Mouse (Mus musculus) stomach, postnatal 0 days (tissue): ENCODE data around the gene Prpf6. TPM values are rescaled to one million over a fixed set of nuclear protein-coding genes. Genes with fewer than 3 reads are reported as not detected.

ENCODE experiments used
- ATAC-seq: fragments of 200-750 bp; cut with Nextera tagmentation; 2 replicates; pipeline ENCODE4 v1.8.0; 2017; ENCODE audit not compliant: low FRiP score, low TSS enrichment
- DNase-seq: peaks from one replicate; pipeline ENCODE4 v3.0.0-alpha.2; 2016; ENCODE audit warnings: low spot score
- H3K27ac ChIP-seq: fragments of 300-500 bp; sonication (generic); replicated peaks from 2 replicates; pipeline ENCODE4 v1.5.1; 2014; ENCODE audit warnings: mild to moderate bottlenecking, control low read depth
- H3K27me3 ChIP-seq: fragments of 300-500 bp; sonication (generic); 2 replicates; pipeline ENCODE4 v1.6.1; 2014; ENCODE audit warnings: low read length; ENCODE audit not compliant: control insufficient read depth, insufficient read depth
- H3K36me3 ChIP-seq: fragments of 300-500 bp; sonication (generic); 2 replicates; pipeline ENCODE4 v1.6.1; 2014; ENCODE audit warnings: low read length, mixed read lengths; ENCODE audit not compliant: control insufficient read depth, insufficient read depth
- H3K4me1 ChIP-seq: fragments of 300-500 bp; sonication (generic); replicated peaks from 2 replicates; pipeline ENCODE4 v1.6.1; 2014; ENCODE audit warnings: antibody characterized with exemption; ENCODE audit not compliant: control insufficient read depth, insufficient read depth
- H3K4me2 ChIP-seq: fragments of 300-500 bp; sonication (generic); replicated peaks from 2 replicates; pipeline ENCODE4 v1.6.1; 2014; ENCODE audit warnings: low read depth, mild to moderate bottlenecking, control low read depth, moderate library complexity
- H3K4me3 ChIP-seq: fragments of 300-500 bp; sonication (generic); 2 replicates; pipeline ENCODE4 v1.5.1; 2014; ENCODE audit warnings: low read depth, low read length, control low read depth
- H3K9ac ChIP-seq: fragments of 300-500 bp; sonication (generic); 2 replicates; pipeline ENCODE4 v1.6.1; 2014; ENCODE audit warnings: mild to moderate bottlenecking, low read length, control low read depth, mixed read lengths
- H3K9me3 ChIP-seq: fragments of 300-500 bp; sonication (generic); 2 replicates; pipeline ENCODE4 v1.6.1; 2016; ENCODE audit warnings: low read length; ENCODE audit not compliant: control insufficient read depth
- CTCF ChIP-seq: IDR thresholded peaks from 2 replicates; pipeline ENCODE4 v1.5.1; 2016; ENCODE audit warnings: antibody characterized with exemption, low read depth, mild to moderate bottlenecking, moderate library complexity
- EP300 ChIP-seq: optimal IDR thresholded peaks from 2 replicates; pipeline ENCODE3; 2016; ENCODE audit warnings: antibody characterized with exemption
- WGBS: fragments of 180-500 bp; shearing (Covaris S2); extraction: QIAGEN DNeasy Blood & Tissue Kit; methylation state at CpG from one replicate; pipeline ENCODE4 v1.1.7; 2014; 5-methylcytosine and 5-hydroxymethylcytosine counted together
- polyA plus RNA-seq: library from polyadenylated mRNA; unstranded; fragments of >200 nt; fragmentation: Nextera tagmentation; extraction: Ambion mirVana; gene quantifications from 2 replicates; pipeline ENCODE4 v1.2.1, GENCODE M21; 2015

Gene Prpf6
- polyA plus RNA-seq, 1 experiment from 2014 or later: 28.3 TPM

DNA sequence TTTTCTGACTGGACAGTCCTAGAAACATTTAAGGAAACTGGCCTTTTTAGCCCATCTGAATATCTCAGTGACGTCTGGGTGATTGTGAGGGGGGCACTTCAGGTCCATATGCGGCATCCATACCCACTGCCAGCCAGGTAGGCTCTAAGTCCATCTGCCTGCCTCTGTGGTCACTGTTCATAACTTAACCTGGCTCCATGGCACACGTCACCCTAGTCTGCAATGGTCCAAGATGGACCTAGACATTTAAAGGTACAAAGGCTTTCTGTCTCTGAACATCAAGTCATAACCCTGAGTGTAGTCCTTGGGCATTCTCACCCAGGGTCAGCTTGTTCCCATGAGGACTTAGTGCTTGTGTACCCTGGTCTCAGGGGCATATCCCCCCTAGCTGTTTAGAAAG lies 24.3 kb upstream of the Prpf6 start:
- Histone ChIP-seq H3K4me1 (no peaks in the 10 kb centered on the region), H3K4me3 (no peak overlapping the region), H3K36me3 (peaks cover 5% of the 10 kb centered on the region; the same call in 1 of the 2 replicates), H3K9me3 (no peaks in the 10 kb centered on the region), H3K27ac (no peak overlapping the region), H3K9ac (no peak overlapping the region), H3K27me3 (no peaks in the 10 kb centered on the region), H3K4me2 (no peak overlapping the region)
- ATAC-seq (no peak), DNase-seq (no peak)
- TF ChIP-seq CTCF: no peak
- no peak for TF ChIP-seq EP300
- WGBS: 91% methylated on average over 3 of the region's 3 CpGs

DNA sequence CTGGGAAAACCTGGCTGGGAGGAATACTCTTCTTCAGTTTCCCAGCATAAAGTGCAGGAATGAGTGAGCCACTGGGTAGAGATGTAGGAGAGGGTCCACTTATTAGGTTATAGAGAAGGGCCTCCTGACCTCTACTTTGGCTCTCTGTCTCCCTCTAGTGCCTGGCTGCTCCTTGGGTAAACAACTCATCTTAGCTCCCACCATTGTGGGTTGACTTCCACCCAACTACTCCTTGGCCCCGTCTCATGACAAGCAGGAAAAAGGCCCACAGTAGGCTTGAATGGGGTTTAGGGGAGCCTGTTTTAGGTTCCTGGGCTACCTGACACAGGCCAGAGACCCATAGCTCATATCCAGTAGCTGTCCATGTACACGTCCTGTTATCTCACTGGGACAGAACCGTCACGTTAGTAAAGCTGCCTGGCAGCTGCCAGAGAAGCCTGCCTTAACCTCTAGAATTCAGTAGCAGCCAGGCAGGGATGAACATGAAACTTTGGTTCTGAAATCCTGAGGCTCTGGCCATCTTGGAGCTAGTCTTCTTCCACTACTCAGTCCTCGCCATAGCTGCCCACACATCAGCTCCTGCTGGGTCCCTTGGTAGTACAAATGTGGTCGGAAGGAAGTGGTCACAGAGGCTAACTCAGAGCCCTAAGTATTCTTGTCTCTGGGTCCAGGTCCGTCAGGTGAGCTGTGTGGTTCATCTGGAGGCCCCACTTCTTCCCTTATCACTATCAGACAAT lies 23.2 kb upstream of the Prpf6 start:
- H3K9ac ChIP-seq: no peak overlapping the region
- H3K27ac ChIP-seq: no peak overlapping the region
- DNase-seq (peak; percentile 57), ATAC-seq (no peak)
- H3K4me2 ChIP-seq: no peak overlapping the region
- WGBS: 70% methylated on average over 7 of the region's 7 CpGs
- TF ChIP-seq CTCF: peak; percentile 76
- TF ChIP-seq EP300: no peak
- H3K4me3 ChIP-seq: no peak overlapping the region
- H3K36me3 ChIP-seq: peaks cover 11% of the 10 kb centered on the region; the same call in 1 of the 2 replicates
- no peaks in the 10 kb centered on the region for H3K9me3 ChIP-seq
- no peaks in the 10 kb centered on the region for H3K4me1 ChIP-seq
- no peaks in the 10 kb centered on the region for H3K27me3 ChIP-seq

GRCm38 (mm10) chr2:181569856-181570255 lies 21.8 kb upstream of the Prpf6 start:
- Histone ChIP-seq H3K36me3 (peaks cover 15% of the 10 kb centered on the region; the same call in 1 of the 2 replicates), H3K27ac (no peak overlapping the region), H3K4me3 (no peak overlapping the region), H3K4me2 (no peak overlapping the region), H3K4me1 (no peaks in the 10 kb centered on the region), H3K27me3 (no peaks in the 10 kb centered on the region), H3K9ac (no peak overlapping the region), H3K9me3 (no peaks in the 10 kb centered on the region)
- ATAC-seq (no peak), DNase-seq (peak; percentile 12)
- no peak for TF ChIP-seq EP300
- TF ChIP-seq CTCF: no peak
- 92% methylated on average over 10 of the region's 10 CpGs for WGBS

DNA sequence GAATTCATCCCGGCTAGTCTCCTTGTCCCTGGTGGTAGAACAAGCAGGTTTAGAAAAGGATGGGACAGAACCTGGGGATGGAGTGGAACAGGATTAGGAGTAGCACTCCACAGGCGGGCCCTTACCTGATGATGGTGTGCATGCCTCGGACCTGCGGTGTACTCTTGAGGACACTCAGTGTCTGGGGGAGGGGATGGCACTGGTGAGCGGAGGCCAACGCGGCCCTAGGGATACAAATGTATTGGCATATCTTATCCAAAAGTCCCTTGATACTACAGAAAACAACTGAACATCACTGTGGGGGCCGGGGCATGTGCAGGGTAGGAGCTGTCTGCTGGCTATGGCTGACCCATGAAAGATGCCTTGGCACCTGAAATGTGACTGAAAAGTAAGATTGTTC lies 21.3 kb upstream of the Prpf6 start:
- ATAC-seq (no peak), DNase-seq (no peak)
- H3K4me3 ChIP-seq: no peak overlapping the region
- H3K9ac ChIP-seq: no peak overlapping the region
- no peaks in the 10 kb centered on the region for H3K4me1 ChIP-seq
- H3K36me3 ChIP-seq: peaks cover 15% of the 10 kb centered on the region; the same call in 1 of the 2 replicates
- no peak for TF ChIP-seq CTCF
- no peak overlapping the region for H3K27ac ChIP-seq
- H3K9me3 ChIP-seq: no peaks in the 10 kb centered on the region
- no peaks in the 10 kb centered on the region for H3K27me3 ChIP-seq
- no peak overlapping the region for H3K4me2 ChIP-seq
- 90% methylated on average over 8 of the region's 8 CpGs for WGBS

DNA sequence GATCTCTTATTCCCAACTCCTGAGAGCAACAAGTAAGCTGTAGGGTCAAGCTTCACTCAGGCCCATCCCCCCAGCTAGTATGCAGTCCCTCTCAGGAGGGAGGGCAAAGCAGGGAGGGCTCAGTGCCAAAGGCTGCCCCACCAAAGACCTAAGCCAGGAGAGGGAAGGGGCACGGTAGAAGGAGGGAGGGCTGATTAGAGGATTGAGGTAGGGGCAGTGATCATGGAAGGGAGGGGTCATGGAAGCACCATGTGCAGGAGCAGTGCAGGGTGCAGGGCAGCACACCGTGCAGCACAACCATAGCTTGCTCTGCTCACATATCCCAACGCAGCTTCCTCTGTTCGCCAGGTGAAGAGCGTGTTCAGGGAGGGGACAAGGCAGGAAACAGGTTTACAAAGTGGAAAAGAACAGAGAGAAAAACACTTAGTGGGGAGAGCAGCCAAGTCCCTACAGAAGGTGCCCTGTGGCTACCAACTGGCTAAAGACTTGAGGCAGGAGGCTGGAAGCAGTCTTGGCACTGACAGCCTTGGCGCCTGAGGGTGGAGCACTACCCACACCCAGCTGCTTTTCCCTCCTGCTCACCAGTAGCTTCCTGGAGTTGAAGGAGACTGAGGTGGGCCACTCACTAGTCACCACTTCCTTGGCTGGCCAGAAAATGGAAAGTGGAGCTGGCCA lies 20.6 kb upstream of the Prpf6 start:
- TF ChIP-seq CTCF: no peak
- no peak for TF ChIP-seq EP300
- Histone ChIP-seq H3K27ac (no peak overlapping the region), H3K4me1 (no peaks in the 10 kb centered on the region), H3K4me2 (no peak overlapping the region), H3K27me3 (no peaks in the 10 kb centered on the region), H3K4me3 (no peak overlapping the region), H3K9me3 (no peaks in the 10 kb centered on the region), H3K9ac (no peak overlapping the region), H3K36me3 (peaks cover 15% of the 10 kb centered on the region; the same call in 1 of the 2 replicates)
- DNase-seq (peak; percentile 10), ATAC-seq (no peak)
- WGBS: 68% methylated on average over 6 of the region's 6 CpGs
